Mouse (Mus musculus): Measurements from ENCODE around the gene Ankrd35. TPM values are rescaled to one million over a fixed set of nuclear protein-coding genes. Genes with fewer than 3 reads are reported as not detected.
"Not testable (repeated sequence)": the region's sequence is repeated elsewhere in the genome, so short reads cannot be mapped to it uniquely, and the experiment has no call there.

Ankrd35 gene
- polyA plus RNA-seq, 1 experiment from 2014 or later, result 1.9 TPM

DNA sequence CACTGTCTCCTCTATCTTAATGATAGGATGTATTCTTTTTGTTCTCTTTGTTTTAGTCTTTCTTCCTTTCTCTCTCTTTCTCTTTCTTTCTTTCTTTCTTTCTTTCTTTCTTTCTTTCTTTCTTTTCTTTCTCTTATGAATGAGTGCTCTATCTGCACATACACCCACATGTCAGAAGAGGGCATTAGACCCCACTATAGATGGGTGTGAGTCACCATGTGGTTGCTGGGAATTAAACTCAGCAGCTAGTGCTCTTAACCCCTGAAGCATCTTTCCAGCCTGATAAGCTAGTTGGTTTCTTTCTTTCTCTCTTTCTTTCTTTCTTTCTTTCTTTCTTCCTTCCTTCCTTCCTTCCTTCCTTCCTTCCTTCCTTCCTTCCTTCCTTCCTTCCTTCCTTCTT, 70.3 kb downstream of the Ankrd35 start:
- not testable (repeated sequence) for H3K27me3 ChIP-seq; H3K9ac ChIP-seq (replicated peaks); H3K4me3 ChIP-seq; H3K27ac ChIP-seq (replicated peaks); H3K4me2 ChIP-seq (replicated peaks); H3K36me3 ChIP-seq; H3K9me3 ChIP-seq; H3K4me1 ChIP-seq; ATAC-seq (replicated peaks)

Other genes starting within 250 kb of the Ankrd35 start
- not detected in 2 replicates for gene BC107364, start 217.8 kb upstream of the Ankrd35 start, polyA plus RNA-seq (2015; fragmentation: Nextera tagmentation; extraction: Ambion mirVana)
- 0.43 and 0.82 TPM in 2 replicates for gene Hfe2, start 145.0 kb upstream of the Ankrd35 start, polyA plus RNA-seq (2015; fragmentation: Nextera tagmentation; extraction: Ambion mirVana)
- 68.4 and 69.3 TPM in 2 replicates for gene Txnip, start 112.2 kb upstream of the Ankrd35 start, polyA plus RNA-seq (2015; fragmentation: Nextera tagmentation; extraction: Ambion mirVana)
- gene Gm16253, start 93.1 kb upstream of the Ankrd35 start, polyA plus RNA-seq (2015; fragmentation: Nextera tagmentation; extraction: Ambion mirVana), result 0.92 and 2.0 TPM in 2 replicates
- gene Polr3gl, start 76.0 kb upstream of the Ankrd35 start, polyA plus RNA-seq (2015; fragmentation: Nextera tagmentation; extraction: Ambion mirVana), result 42.4 and 45.3 TPM in 2 replicates
- 12.5 and 13.4 TPM in 2 replicates for gene Ankrd34a, start 73.5 kb upstream of the Ankrd35 start, polyA plus RNA-seq (2015; fragmentation: Nextera tagmentation; extraction: Ambion mirVana)
- 5.0 and 6.4 TPM in 2 replicates for gene Lix1l, start 69.0 kb upstream of the Ankrd35 start, polyA plus RNA-seq (2015; fragmentation: Nextera tagmentation; extraction: Ambion mirVana)
- 132 and 144 TPM in 2 replicates for gene Rbm8a, start 40.2 kb upstream of the Ankrd35 start, polyA plus RNA-seq (2015; fragmentation: Nextera tagmentation; extraction: Ambion mirVana)
- gene Pex11b, start 34.8 kb upstream of the Ankrd35 start, polyA plus RNA-seq (2015; fragmentation: Nextera tagmentation; extraction: Ambion mirVana), result 57.3 and 58.6 TPM in 2 replicates
- 0.08 TPM in 1 of 2 replicates, not detected in the other for gene Gm42957, start 34.7 kb upstream of the Ankrd35 start, polyA plus RNA-seq (2015; fragmentation: Nextera tagmentation; extraction: Ambion mirVana)
- gene Itga10, start 24.5 kb upstream of the Ankrd35 start, polyA plus RNA-seq (2015; fragmentation: Nextera tagmentation; extraction: Ambion mirVana), result 0.55 and 0.65 TPM in 2 replicates
- 27.4 and 28.9 TPM in 2 replicates for gene Pias3, start 26.3 kb downstream of the Ankrd35 start, polyA plus RNA-seq (2015; fragmentation: Nextera tagmentation; extraction: Ambion mirVana)
- gene Nudt17, start 38.4 kb downstream of the Ankrd35 start, polyA plus RNA-seq (2015; fragmentation: Nextera tagmentation; extraction: Ambion mirVana), result 6.8 and 6.9 TPM in 2 replicates
- 33.5 and 35.7 TPM in 2 replicates for gene Polr3c, start 57.5 kb downstream of the Ankrd35 start, polyA plus RNA-seq (2015; fragmentation: Nextera tagmentation; extraction: Ambion mirVana)
- 59.3 and 66.6 TPM in 2 replicates for gene Rnf115, start 57.5 kb downstream of the Ankrd35 start, polyA plus RNA-seq (2015; fragmentation: Nextera tagmentation; extraction: Ambion mirVana)
- gene Pdzk1, start 159.2 kb downstream of the Ankrd35 start, polyA plus RNA-seq (2015; fragmentation: Nextera tagmentation; extraction: Ambion mirVana), result 0.11 and 0.15 TPM in 2 replicates
- 0.11 and 0.19 TPM in 2 replicates for gene Cd160, start 159.2 kb downstream of the Ankrd35 start, polyA plus RNA-seq (2015; fragmentation: Nextera tagmentation; extraction: Ambion mirVana)
- gene Gja5, start 234.6 kb downstream of the Ankrd35 start, polyA plus RNA-seq (2015; fragmentation: Nextera tagmentation; extraction: Ambion mirVana), result 2.4 and 3.2 TPM in 2 replicates
- gene Gpr89, start 235.2 kb downstream of the Ankrd35 start, polyA plus RNA-seq (2015; fragmentation: Nextera tagmentation; extraction: Ambion mirVana), result 36.3 and 37.7 TPM in 2 replicates